Mouse (Mus musculus) CH12.LX (cell line): Measurements from ENCODE around the gene Rbm8a. TPM values are rescaled to one million over a fixed set of nuclear protein-coding genes. Genes with fewer than 3 reads are reported as not detected.

ENCODE experiments used
- DNase-seq: peaks from one replicate; pipeline ENCODE4 v3.0.0-alpha.2; 2013; ENCODE audit errors: extremely low read depth
- H3K27ac ChIP-seq: 2 replicates; pipeline ENCODE4 v1.5.1; 2012; ENCODE audit warnings: low read depth, mild to moderate bottlenecking, control low read depth, moderate library complexity; ENCODE audit not compliant: insufficient read depth
- H3K27me3 ChIP-seq: replicated peaks from 2 replicates; pipeline ENCODE3; 2012; ENCODE audit warnings: inconsistent platforms
- H3K36me3 ChIP-seq, 2 experiments: replicated peaks in 1 of 2; 2 replicates each; pipeline versions ENCODE3 to v1.6.1; 2012; ENCODE audit warnings: inconsistent platforms in 1 of 2, low read length in 1 of 2, mild to moderate bottlenecking in 1 of 2, mixed read lengths in 1 of 2, moderate library complexity in 1 of 2; ENCODE audit not compliant: control insufficient read depth in 1 of 2, insufficient read depth in 1 of 2
- H3K4me1 ChIP-seq, 2 experiments: 2 replicates each; pipeline ENCODE4 v1.6.1; 2012; ENCODE audit warnings: inconsistent platforms in 1 of 2, moderate library complexity in 1 of 2; ENCODE audit not compliant: insufficient read depth in 2 of 2, control insufficient read depth in 1 of 2
- H3K4me2 ChIP-seq: 2 replicates; pipeline ENCODE4 v1.6.1; 2012; ENCODE audit warnings: low read depth, mild to moderate bottlenecking, control low read depth; ENCODE audit not compliant: poor library complexity, insufficient read depth, severe bottlenecking
- H3K4me3 ChIP-seq, 3 experiments: fragments of 150-350 bp in 1 of 3; sonication (generic) in 1 of 3; replicated peaks in 1 of 3; 2 replicates each; pipeline versions ENCODE3 to v1.5.1; 2011 to 2012; ENCODE audit warnings: low read depth in 2 of 3, low read length in 2 of 3, mild to moderate bottlenecking in 2 of 3, moderate library complexity in 2 of 3, control low read depth in 1 of 3, improper control_type of control experiment in 1 of 3, inconsistent platforms in 1 of 3, mixed read lengths in 1 of 3; ENCODE audit not compliant: poor library complexity in 1 of 3
- H3K79me2 ChIP-seq: replicated peaks from 2 replicates; pipeline ENCODE4 v1.6.1; 2012; ENCODE audit warnings: mild to moderate bottlenecking, moderate library complexity; ENCODE audit not compliant: control insufficient read depth, poor library complexity, insufficient read depth, severe bottlenecking; ENCODE audit errors: extremely low read depth
- H3K9ac ChIP-seq: 2 replicates; pipeline ENCODE4 v1.6.1; 2012; ENCODE audit warnings: low read depth, mild to moderate bottlenecking, control low read depth, moderate library complexity; ENCODE audit not compliant: insufficient read depth
- H3K9me3 ChIP-seq: replicated peaks from 2 replicates; pipeline ENCODE3; 2012; ENCODE audit warnings: low read length, inconsistent platforms, mixed read lengths
- BHLHE40 ChIP-seq: IDR thresholded peaks from 2 replicates; pipeline ENCODE4 v1.6.1; 2011; ENCODE audit warnings: mild to moderate bottlenecking, low read depth, low read length, improper control_type of control experiment
- CHD1 ChIP-seq: IDR thresholded peaks from 2 replicates; pipeline ENCODE4 v1.6.1; 2012; ENCODE audit warnings: low read depth, low read length, improper control_type of control experiment, inconsistent platforms
- CTCF ChIP-seq, 2 experiments: IDR thresholded peaks in 1 of 2; conservative IDR thresholded peaks in 1 of 2; 2 replicates each; pipeline ENCODE4 v1.5.1; 2011 to 2012; ENCODE audit warnings: low read depth in 2 of 2, low read length in 2 of 2, improper control_type of control experiment in 1 of 2, inconsistent platforms in 1 of 2, mild to moderate bottlenecking in 1 of 2, moderate library complexity in 1 of 2
- ELF1 ChIP-seq: IDR thresholded peaks from 2 replicates; pipeline ENCODE4 v1.6.1; 2014; ENCODE audit warnings: low read depth, mild to moderate bottlenecking, inconsistent platforms, low read length, improper control_type of control experiment
- ETS1 ChIP-seq: conservative IDR thresholded peaks from 2 replicates; pipeline ENCODE4 v1.6.1; 2012; ENCODE audit warnings: low read depth, mild to moderate bottlenecking, inconsistent platforms, low read length, improper control_type of control experiment, moderate library complexity
- HCFC1 ChIP-seq: IDR thresholded peaks from 2 replicates; pipeline ENCODE4 v1.6.1; 2012; ENCODE audit warnings: low read depth, mild to moderate bottlenecking, inconsistent platforms, low read length, improper control_type of control experiment
- IRF4 ChIP-seq: IDR thresholded peaks from 2 replicates; pipeline ENCODE4 v1.6.1; 2014; ENCODE audit warnings: low read depth, mild to moderate bottlenecking, inconsistent platforms, low read length, improper control_type of control experiment
- MAX ChIP-seq: IDR thresholded peaks from 2 replicates; pipeline ENCODE4 v1.6.1; 2011; ENCODE audit warnings: low read length, improper control_type of control experiment
- MEF2A ChIP-seq: IDR thresholded peaks from 2 replicates; pipeline ENCODE4 v1.6.1; 2014; ENCODE audit warnings: low read depth, mild to moderate bottlenecking, inconsistent platforms, low read length, improper control_type of control experiment, borderline replicate concordance
- MXI1 ChIP-seq: IDR thresholded peaks from 2 replicates; pipeline ENCODE4 v1.6.1; 2011; ENCODE audit warnings: mild to moderate bottlenecking, low read depth, low read length, improper control_type of control experiment
- MYC ChIP-seq: IDR thresholded peaks from 2 replicates; pipeline ENCODE4 v1.6.1; 2011; ENCODE audit warnings: low read depth, mild to moderate bottlenecking, improper control_type of control experiment, low read length
- NELFE ChIP-seq: IDR thresholded peaks from 2 replicates; pipeline ENCODE4 v1.6.1; 2011; ENCODE audit warnings: low read depth, low read length, improper control_type of control experiment
- NRF1 ChIP-seq: IDR thresholded peaks from 2 replicates; pipeline ENCODE4 v1.6.1; 2014; ENCODE audit warnings: low read depth, mild to moderate bottlenecking, inconsistent platforms, low read length, improper control_type of control experiment, moderate library complexity
- PAX5 ChIP-seq: IDR thresholded peaks from 2 replicates; pipeline ENCODE4 v1.6.1; 2012; ENCODE audit warnings: low read length, inconsistent platforms, mixed read lengths
- POLR2A ChIP-seq: IDR thresholded peaks from 2 replicates; pipeline ENCODE4 v1.6.1; 2011; ENCODE audit warnings: low read depth, mild to moderate bottlenecking, improper control_type of control experiment, low read length
- POLR2AphosphoS2 ChIP-seq: IDR thresholded peaks from 2 replicates; pipeline ENCODE4 v1.6.1; 2011; ENCODE audit warnings: low read depth, low read length, improper control_type of control experiment
- RAD21 ChIP-seq: IDR thresholded peaks from 2 replicates; pipeline ENCODE4 v1.6.1; 2011; ENCODE audit warnings: low read depth, mild to moderate bottlenecking, low read length, improper control_type of control experiment, moderate library complexity
- SIN3A ChIP-seq: IDR thresholded peaks from 2 replicates; pipeline ENCODE4 v1.6.1; 2012; ENCODE audit warnings: low read length, improper control_type of control experiment, inconsistent platforms
- SMC3 ChIP-seq: IDR thresholded peaks from 2 replicates; pipeline ENCODE4 v1.6.1; 2011; ENCODE audit warnings: low read depth, low read length, improper control_type of control experiment
- TBP ChIP-seq: conservative IDR thresholded peaks from 2 replicates; pipeline ENCODE4 v1.6.1; 2011; ENCODE audit warnings: low read depth, low read length, improper control_type of control experiment
- TCF12 ChIP-seq: IDR thresholded peaks from 2 replicates; pipeline ENCODE4 v1.6.1; 2014; ENCODE audit warnings: low read depth, mild to moderate bottlenecking, inconsistent platforms, low read length, improper control_type of control experiment
- UBTF ChIP-seq: IDR thresholded peaks from 2 replicates; pipeline ENCODE4 v1.6.1; 2012; ENCODE audit warnings: low read depth, mild to moderate bottlenecking, inconsistent platforms, low read length, improper control_type of control experiment, moderate library complexity
- USF2 ChIP-seq: conservative IDR thresholded peaks from 2 replicates; pipeline ENCODE4 v1.6.1; 2011; ENCODE audit warnings: low read depth, low read length, improper control_type of control experiment
- ZC3H11A ChIP-seq: IDR thresholded peaks from 2 replicates; pipeline ENCODE4 v1.6.1; 2012; ENCODE audit warnings: low read depth, mild to moderate bottlenecking, inconsistent platforms, low read length, improper control_type of control experiment
- ZMIZ1 ChIP-seq: IDR thresholded peaks from 2 replicates; pipeline ENCODE4 v1.6.1; 2012; ENCODE audit warnings: low read depth, mild to moderate bottlenecking, inconsistent platforms, low read length, improper control_type of control experiment
- dilution Hi-C: fragments of 300-500 bp; cut with MboI; formaldehyde crosslinking; loops from 2 replicates; pipeline ENCODE4 v1.14.3; 2020; ENCODE audit warnings: low sequenced_read_pairs; ENCODE audit not compliant: extremely low pct_unique_long_range_greater_than_20kb, extremely low pct_ligation_motif_present
- in situ Hi-C: fragments of 300-500 bp; cut with MboI; formaldehyde crosslinking; loops from 3 replicates; pipeline ENCODE4 v1.14.3; 2019; ENCODE audit warnings: low sequenced_read_pairs, low pct_ligation_motif_present, low pct_unique_long_range_greater_than_20kb, mixed read lengths
- polyA plus RNA-seq: library from polyadenylated mRNA; unstranded; fragments of >175 nt; gene quantifications from 2 replicates; pipeline ENCODE4 v1.2.1, GENCODE M21; 2012; ENCODE audit warnings: low read depth; ENCODE audit not compliant: insufficient read length
- total RNA-seq, 2 experiments: library from RNA; depleted of rRNA; stranded (reverse); fragments of 300-350 nt in 1 of 2; fragments of >200 nt in 1 of 2; gene quantifications; 2 replicates each; pipeline ENCODE4 v1.2.3; 2012 to 2014

Rbm8a gene
- total and polyA plus RNA-seq, 3 experiments = 59.7 to 187 (median 80.3) TPM

GRCm38 (mm10) chr3:96634015-96634414, 4.3 kb downstream of the Rbm8a start:
- TF ChIP-seq TBP = no peak
- TF ChIP-seq CHD1 = no peak
- H3K9me3 ChIP-seq = no peaks in the 10 kb centered on the region
- DNase-seq = no peak
- H3K36me3 ChIP-seq = peaks cover 25 to 52% of the 10 kb centered on the region in 2 experiments
- no peak overlapping the region for H3K4me3 ChIP-seq
- dilution Hi-C loops = no loop called here
- no peaks in the 10 kb centered on the region for H3K27me3 ChIP-seq
- H3K4me2 ChIP-seq = no peak overlapping the region
- in situ Hi-C loops = loop anchor here (5.0 kb wide), 1 partner anchor 42 kb away; the partner anchor contains the start of gene Polr3gl
- peaks cover 6 to 33% of the 10 kb centered on the region in 2 experiments for H3K4me1 ChIP-seq
- H3K27ac ChIP-seq = no peak overlapping the region
- no peak overlapping the region for H3K9ac ChIP-seq
- H3K79me2 ChIP-seq = peaks cover 22% of the 10 kb centered on the region

DNA sequence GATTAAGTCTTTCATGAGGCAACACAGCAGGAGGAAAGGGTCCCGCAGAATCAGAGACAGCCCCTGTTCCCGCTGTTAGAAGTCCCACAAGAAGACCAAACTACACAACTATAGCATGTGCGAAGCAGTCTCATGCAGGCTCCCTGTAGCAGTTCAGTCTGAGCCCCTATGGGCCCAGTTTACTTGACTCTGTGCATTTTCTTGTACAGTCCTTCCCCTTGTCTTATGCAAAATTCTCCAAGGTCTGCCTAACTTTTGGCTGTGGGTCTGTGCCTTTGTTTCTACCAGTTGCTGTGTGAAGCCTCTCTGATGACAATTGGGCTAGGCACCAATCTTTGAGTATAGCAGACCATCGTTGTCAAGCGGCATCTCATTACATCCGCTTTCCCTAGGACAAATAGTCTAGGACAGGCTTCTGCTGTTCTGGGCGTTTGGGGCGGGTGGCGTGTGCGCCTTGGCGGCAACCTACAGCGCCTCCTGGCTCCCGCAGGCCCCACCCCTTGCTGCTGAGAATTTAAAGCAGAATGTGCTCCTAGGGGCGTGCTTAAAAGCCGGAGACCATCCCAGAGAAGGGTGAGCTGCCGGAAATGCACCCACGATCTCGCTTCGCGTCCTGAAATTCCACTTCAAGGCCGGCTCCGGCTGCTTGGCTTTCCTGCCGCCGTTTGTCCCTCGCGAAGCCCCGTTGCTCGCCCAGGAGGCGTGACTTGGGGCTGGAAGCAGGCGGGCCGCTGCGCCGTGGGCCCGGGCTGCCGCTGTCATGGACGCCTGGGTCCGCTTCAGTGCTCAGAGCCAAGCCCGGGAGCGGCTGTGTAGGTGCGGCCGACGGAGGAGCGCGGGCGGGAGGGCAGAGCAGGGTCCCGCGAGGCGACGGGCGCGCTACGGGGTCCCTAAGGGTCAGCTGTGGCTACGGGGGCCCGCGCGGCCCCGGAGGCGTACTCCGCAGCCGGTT, 5.5 kb downstream of the Rbm8a start, which contains the start of the genes Pex11b and Gm42957:
TSS of gene Pex11b (plus strand) at position 449 of the 952 bp plus-strand sequence.
TSS of gene Gm42957 (plus strand) at position 547 of the 952 bp plus-strand sequence.
- H3K79me2 ChIP-seq = peaks cover 17% of the 10 kb centered on the region
- peaks cover 6 to 33% of the 10 kb centered on the region in 2 experiments for H3K4me1 ChIP-seq
- peak; percentile 28; the same call in 1 of the 2 replicates for TF ChIP-seq ZMIZ1
- TF ChIP-seq CHD1 = no peak
- peak; percentile 44; the same call in 1 of the 2 replicates for TF ChIP-seq MEF2A
- TF ChIP-seq ELF1 = peak; percentile 51; the same call in 1 of the 2 replicates
- TF ChIP-seq UBTF = peak; percentile 77; the same call in 1 of the 2 replicates
- 0 out of 2 replicates have a peak, but pooled peaks have one; percentile 18 for TF ChIP-seq BHLHE40
- peak; percentile 75 for TF ChIP-seq NELFE
- TF ChIP-seq TCF12 = peak; percentile 66
- TF ChIP-seq USF2 = no peak
- TF ChIP-seq MAX = peak; percentile 37; the same call in 1 of the 2 replicates
- TF ChIP-seq RAD21 = no peak
- TF ChIP-seq MXI1 = no peak; the same call in 1 of the 2 replicates
- peak in 1 of 2 experiments; percentile 43; a peak in 2 of 4 replicates for TF ChIP-seq CTCF (conservative IDR thresholded peaks at IDR 0.05 in 1 of 2, IDR thresholded peaks at IDR 0.05 in 1 of 2; ENCODE audit: low read depth in 2 of 2, low read length in 2 of 2)
- peak; percentile 75 for TF ChIP-seq TBP
- peak; percentile 81; the same call in 1 of the 2 replicates for TF ChIP-seq POLR2AphosphoS2
- TF ChIP-seq NRF1 = peak; percentile 38; the same call in 1 of the 2 replicates
- no peak; the same call in 1 of the 2 replicates for TF ChIP-seq IRF4
- TF ChIP-seq MYC = peak; percentile 64
- TF ChIP-seq HCFC1 = peak; percentile 76
- no peak for TF ChIP-seq ZC3H11A
- no peak for TF ChIP-seq SMC3
- no peak for TF ChIP-seq PAX5
- peak; percentile 85 for TF ChIP-seq POLR2A
- TF ChIP-seq ETS1 = no peak
- TF ChIP-seq SIN3A = peak; percentile 79
- TF ChIP-seq, all 38 proteins: peak for 16
- H3K9ac ChIP-seq = peak within 1 kb of the TSS; percentile 89
- peak within 1 kb of the TSS; percentile 88 for H3K4me2 ChIP-seq
- dilution Hi-C loops (no loop called here), in situ Hi-C loops (loop anchor here (5.0 kb wide), 1 partner anchor 43 kb away; the partner anchor contains the start of gene Polr3gl)
- peak within 1 kb of the TSS; percentile 38 for H3K27ac ChIP-seq
- H3K9me3 ChIP-seq = no peaks in the 10 kb centered on the region
- peak; percentile 82 for DNase-seq
- peak within 1 kb of the TSS; percentile 67 to 91 (median 70) for H3K4me3 ChIP-seq
- no peaks in the 10 kb centered on the region for H3K27me3 ChIP-seq
- peaks cover 30 to 64% of the 10 kb centered on the region in 2 experiments for H3K36me3 ChIP-seq
